ENCODE assay signal across 34 mouse cellular contexts in genomic region chr11:32786201-32786600, GRCm38 (mm10). TPM values are rescaled to one million over a fixed set of nuclear protein-coding genes. Genes with fewer than 3 reads are reported as not detected.
DNase-seq lines count a peak whose midpoint lies in the region; ATAC-seq lines count a peak whose summit lies in the region.
"Had no signal": no experiment of that assay in that cellular context is flagged by ENCODE, and none has a peak within 500 bp of the region (broad histone marks: within the 10 kb centered on the region; RNA-seq: fewer than 3 reads in every experiment).

No protein-coding gene starts in this region.

- no peak overlapping the region for H3K4me2 ChIP-seq in limb, embryonic 15.5 days
- H3K4me2 ChIP-seq: embryonic facial prominence, embryonic 12.5 days; embryonic facial prominence, embryonic 15.5 days; forebrain, embryonic 12.5 days; forebrain, embryonic 15.5 days; heart, embryonic 13.5 days; hindbrain, embryonic 14.5 days had no signal

- peak overlapping the region; percentile 13; the same call in 1 of the 2 replicates for H3K27ac ChIP-seq in limb, embryonic 15.5 days
- no peak overlapping the region for H3K27ac ChIP-seq in limb, embryonic 10.5 days
- H3K27ac ChIP-seq: embryonic facial prominence, embryonic 12.5 days; embryonic facial prominence, embryonic 15.5 days; forebrain, embryonic 12.5 days; forebrain, embryonic 15.5 days; heart, adult 2 months; heart, embryonic 10.5 days; heart, embryonic 13.5 days; hindbrain, embryonic 14.5 days; hindbrain, postnatal 0 days had no signal

- H3K9ac ChIP-seq in limb, embryonic 15.5 days: no peak overlapping the region
- H3K9ac ChIP-seq: embryonic facial prominence, embryonic 12.5 days; embryonic facial prominence, embryonic 15.5 days; forebrain, embryonic 12.5 days; forebrain, embryonic 15.5 days; heart, embryonic 13.5 days; hindbrain, embryonic 14.5 days had no signal

- H3K4me1 ChIP-seq in limb, embryonic 15.5 days: 0 out of 2 replicates have a peak, but pooled peaks cover under 1% of the 10 kb centered on the region
- peaks cover 9% of the 10 kb centered on the region for H3K4me1 ChIP-seq in limb, embryonic 10.5 days
- H3K4me1 ChIP-seq: embryonic facial prominence, embryonic 12.5 days; embryonic facial prominence, embryonic 15.5 days had no signal

- no peaks in the 10 kb centered on the region for H3K36me3 ChIP-seq in limb, embryonic 15.5 days
- H3K36me3 ChIP-seq in limb, embryonic 10.5 days: no peaks in the 10 kb centered on the region
- H3K36me3 ChIP-seq: embryonic facial prominence, embryonic 12.5 days; embryonic facial prominence, embryonic 15.5 days; forebrain, embryonic 12.5 days; forebrain, embryonic 15.5 days; G1E; heart, embryonic 10.5 days; heart, embryonic 13.5 days had no signal

- WGBS in limb, embryonic 15.5 days: 81% methylated on average over 5 of the region's 5 CpGs
- 92% methylated on average over 5 of the region's 5 CpGs for WGBS in limb, embryonic 10.5 days

- no peak for ATAC-seq in limb, embryonic 15.5 days (ENCODE audit: insufficient number of reproducible peaks, low FRiP score, low TSS enrichment, low read depth)
- ATAC-seq: forebrain, embryonic 15.5 days; hindbrain, postnatal 0 days; inflammation-experienced regulatory T-cells, adult 6 months; intestine, embryonic 16.5 days had no signal

- DNase-seq in limb, embryonic 10.5 days (ENCODE audit: low spot score): no peak
- peak; percentile 94 for DNase-seq in fat pad, adult 2 months (ENCODE audit: extremely low read depth, low read depth, low spot score)
- DNase-seq in gastrocnemius, postnatal 25 days: peak; percentile 14
- no peak for DNase-seq in frontal cortex, postnatal 36 days (ENCODE audit: low spot score in 2 of 2)
- DNase-seq in adrenal gland, postnatal 14 days: no peak
- no peak for DNase-seq in cerebellum, postnatal 14 days
- DNase-seq: adrenal gland, adult 2 months; adrenal gland, postnatal 25 days; B cell, adult 2 months; cerebellum, adult 11-12 months; cerebellum, adult 8-10 months; cerebellum, postnatal 10 days; heart, adult 2 months; heart, postnatal 14 days; heart, postnatal 4 days had no signal

- no peak overlapping the region for H3K4me3 ChIP-seq in limb, embryonic 15.5 days
- H3K4me3 ChIP-seq in limb, embryonic 10.5 days: no peak overlapping the region
- H3K4me3 ChIP-seq: embryonic facial prominence, embryonic 12.5 days; embryonic facial prominence, embryonic 15.5 days; forebrain, embryonic 12.5 days; forebrain, embryonic 15.5 days; heart, adult 2 months; heart, embryonic 10.5 days; heart, embryonic 13.5 days had no signal

- H3K27me3 ChIP-seq in limb, embryonic 15.5 days: no peaks in the 10 kb centered on the region
- H3K27me3 ChIP-seq in limb, embryonic 10.5 days (ENCODE audit: low read depth, poor library complexity, severe bottlenecking): no peaks in the 10 kb centered on the region
- H3K27me3 ChIP-seq: CH12.LX; embryonic facial prominence, embryonic 12.5 days; embryonic facial prominence, embryonic 15.5 days; forebrain, embryonic 12.5 days; forebrain, embryonic 15.5 days had no signal

- no peaks in the 10 kb centered on the region for H3K9me3 ChIP-seq in limb, embryonic 15.5 days
- H3K9me3 ChIP-seq in limb, embryonic 10.5 days (replicated peaks): no peaks in the 10 kb centered on the region
- H3K9me3 ChIP-seq: embryonic facial prominence, embryonic 12.5 days; embryonic facial prominence, embryonic 15.5 days; forebrain, embryonic 12.5 days; forebrain, embryonic 15.5 days; G1E; heart, embryonic 10.5 days; heart, embryonic 13.5 days had no signal

RNA-seq across cellular contexts. Expression of gene Smim23, which starts 38.2 kb away (rescaled TPM):
- polyA plus RNA-seq in limb, embryonic 15.5 days (2015; fragmentation: Nextera tagmentation; extraction: Ambion mirVana): not detected in 2 replicates
- not detected in 2 replicates for polyA plus RNA-seq in limb, embryonic 10.5 days (2016; fragmentation: Nextera tagmentation; extraction: Ambion mirVana)
- total RNA-seq in gastrocnemius, postnatal 25 days (2021): not detected
- total RNA-seq in adrenal gland, postnatal 14 days (2021): not detected in 2 replicates
- total RNA-seq: adrenal gland, adult 2 months; adrenal gland, postnatal 25 days; CH12.LX; common myeloid progenitor, adult 5-6 weeks; G1E; gastrocnemius, adult 8-10 months; granulocyte monocyte progenitor cell, adult 5-6 weeks; heart, adult 2 months; heart, postnatal 14 days; heart, postnatal 4 days; hindbrain, postnatal 0 days had no signal
- polyA plus RNA-seq: adrenal gland, adult 2 months; brain, embryonic 14.5 days; embryonic facial prominence, embryonic 12.5 days; embryonic facial prominence, embryonic 15.5 days; forebrain, embryonic 12.5 days; forebrain, embryonic 15.5 days; G1E; heart, adult 2 months; heart, embryonic 10.5 days; heart, embryonic 13.5 days; heart, embryonic 16.5 days; hindbrain, embryonic 11.5 days; hindbrain, embryonic 14.5 days; hindbrain, postnatal 0 days; inflammation-experienced regulatory T-cells, adult 6 months; intestine, embryonic 16.5 days had no signal

Comparison
In these comparisons a context has a peak if more than half of its experiments do, and no peak if none do; other contexts are left out.
1. DNase-seq: peak in fat pad, adult 2 months (single experiment) and gastrocnemius, postnatal 25 days (single experiment); none in limb, embryonic 10.5 days (single experiment), frontal cortex, postnatal 36 days (0 of 2), adrenal gland, postnatal 14 days (single experiment) and cerebellum, postnatal 14 days (0 of 2).